Mouse (Mus musculus): Measurements from ENCODE around the gene Fbxl22. TPM values are rescaled to one million over a fixed set of nuclear protein-coding genes. Genes with fewer than 3 reads are reported as not detected.

Fbxl22 gene
- polyA plus RNA-seq, 1 experiment = 0.62 TPM

DNA sequence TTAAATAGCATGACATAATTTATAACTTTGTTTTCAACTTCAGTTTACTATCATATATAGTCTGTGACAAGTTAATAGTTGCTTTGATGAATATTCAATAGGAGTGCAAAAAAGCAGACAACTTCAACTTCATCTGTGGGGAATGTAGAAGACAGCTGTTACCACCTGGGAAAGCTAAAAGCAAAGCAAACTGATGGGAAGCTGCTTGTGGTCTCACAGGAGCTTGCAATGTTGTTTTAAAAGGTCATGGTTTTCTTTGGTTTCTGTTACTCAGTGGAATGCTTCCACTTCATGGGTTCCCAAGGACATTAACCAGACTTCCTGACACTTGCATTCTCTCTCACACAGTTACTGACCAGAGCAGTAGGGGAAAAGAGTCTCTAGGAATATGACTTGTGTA is 25.6 kb downstream of the Fbxl22 start:
- Histone ChIP-seq H3K36me3 (replicated peaks; ENCODE audit: low read length) (peaks cover 97% of the 10 kb centered on the region), H3K9me3 (no peaks in the 10 kb centered on the region), H3K27me3 (replicated peaks) (no peaks in the 10 kb centered on the region), H3K4me1 (peaks cover 31% of the 10 kb centered on the region), H3K4me3 (replicated peaks) (no peak overlapping the region)
- TF ChIP-seq FLI1 (IDR thresholded peaks at IDR 0.05; ENCODE audit: low read length) (no peak), GATA1 (IDR thresholded peaks at IDR 0.05; ENCODE audit: borderline replicate concordance, low read length) (no peak)

DNA sequence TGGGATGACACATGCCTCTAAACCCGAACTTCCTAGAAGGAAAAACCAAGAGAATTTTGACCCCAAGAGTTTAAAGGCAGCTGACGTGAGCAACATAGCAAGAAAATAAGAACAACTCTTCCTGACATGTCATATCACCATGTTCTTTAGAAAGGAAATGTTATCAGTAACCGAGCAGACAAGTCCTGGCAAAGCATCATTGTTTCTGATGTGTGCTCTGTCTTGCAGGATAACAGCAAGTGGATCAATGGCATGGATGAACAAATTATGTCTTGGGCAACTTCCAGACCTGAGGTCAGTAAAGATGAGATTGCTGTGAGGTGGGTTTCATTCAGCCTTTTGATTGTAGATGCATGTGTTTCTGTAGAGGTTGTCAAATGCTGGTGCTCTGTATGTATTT is 31.0 kb downstream of the Fbxl22 start:
- TF ChIP-seq FLI1 (IDR thresholded peaks at IDR 0.05; ENCODE audit: low read length) = no peak
- TF ChIP-seq GATA1 (IDR thresholded peaks at IDR 0.05; ENCODE audit: borderline replicate concordance, low read length) = no peak

GRCm38 (mm10) chr9:66477785-66478184 is 36.6 kb downstream of the Fbxl22 start:
- TF ChIP-seq FLI1 (IDR thresholded peaks at IDR 0.05; ENCODE audit: low read length) (no peak), GATA1 (IDR thresholded peaks at IDR 0.05; ENCODE audit: borderline replicate concordance, low read length) (no peak)
- Histone ChIP-seq H3K4me1 (peaks cover 4% of the 10 kb centered on the region; the same call in 1 of the 2 replicates), H3K9me3 (no peaks in the 10 kb centered on the region), H3K4me3 (replicated peaks) (no peak overlapping the region), H3K27me3 (replicated peaks) (no peaks in the 10 kb centered on the region), H3K36me3 (replicated peaks; ENCODE audit: low read length) (peaks cover 97% of the 10 kb centered on the region)

More for the DNA sequence above, 31.0 kb downstream of the Fbxl22 start:
- Histone ChIP-seq H3K9me3 (no peaks in the 10 kb centered on the region), H3K27me3 (replicated peaks) (no peaks in the 10 kb centered on the region), H3K4me1 (peaks cover 39% of the 10 kb centered on the region), H3K4me3 (replicated peaks) (no peak overlapping the region), H3K36me3 (replicated peaks; ENCODE audit: low read length) (peaks cover 95% of the 10 kb centered on the region)

- H3K4me3 ChIP-seq (replicated peaks) = no peak overlapping the region
- H3K36me3 ChIP-seq (replicated peaks; ENCODE audit: low read length) = peaks cover 89% of the 10 kb centered on the region
- no peaks in the 10 kb centered on the region for H3K9me3 ChIP-seq
- H3K27me3 ChIP-seq (replicated peaks) = no peaks in the 10 kb centered on the region
- TF ChIP-seq GATA1 (IDR thresholded peaks at IDR 0.05; ENCODE audit: borderline replicate concordance, low read length) (no peak), FLI1 (IDR thresholded peaks at IDR 0.05; ENCODE audit: low read length) (no peak)
- no peaks in the 10 kb centered on the region for H3K4me1 ChIP-seq
Observed at GRCm38 (mm10) chr9:66465087-66465486, 49.3 kb downstream of the Fbxl22 start.

Other genes starting within 250 kb of the Fbxl22 start
- 1.4 and 3.2 TPM in 2 replicates for gene Herc1, start 164.1 kb downstream of the Fbxl22 start, polyA plus RNA-seq (2012; ENCODE audit: insufficient read depth, low replicate concordance)
- gene Usp3, start 78.5 kb upstream of the Fbxl22 start, polyA plus RNA-seq (2012; ENCODE audit: insufficient read depth, low replicate concordance) = 6.3 and 7.2 TPM in 2 replicates
- gene Car12, start 199.1 kb upstream of the Fbxl22 start, polyA plus RNA-seq (2012; ENCODE audit: insufficient read depth, low replicate concordance) = 1.7 TPM in 2 replicates